24 mouse cellular contexts compared by ENCODE assay signal in the genomic region with DNA sequence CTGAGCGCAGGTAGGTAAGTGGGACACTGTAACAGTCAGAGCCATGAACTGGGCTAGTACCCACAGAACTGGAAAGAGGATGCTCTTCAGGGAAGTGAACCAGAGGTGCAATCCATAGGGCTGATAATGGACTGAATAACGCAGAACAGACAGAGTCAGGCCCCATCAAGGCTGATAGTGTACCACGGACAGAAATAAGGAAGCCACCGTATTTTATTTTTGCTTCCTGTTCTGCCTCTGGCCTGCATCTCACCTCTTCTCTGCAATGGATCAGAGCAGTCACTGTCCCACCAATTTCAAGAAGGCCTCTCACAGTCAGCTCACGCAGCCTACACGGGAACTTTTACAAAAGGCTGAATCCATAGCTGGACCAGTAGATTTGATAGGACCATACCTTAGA.
"Had no signal": no experiment of that assay in that cellular context is flagged by ENCODE, and none has a peak within 500 bp of the region (broad histone marks: within the 10 kb centered on the region; RNA-seq: fewer than 3 reads in every experiment).

No protein-coding gene starts in this region.

- DNase-seq: kidney, adult 11 months; kidney, adult 8-10 months; kidney, postnatal 10 days; kidney, postnatal 36 days; liver; lung, adult 18-20 months; lung, postnatal 10 days; lung, postnatal 36 days; retina, postnatal 1 day; right cerebral cortex, postnatal 25 days; spleen, adult 18-20 months; thymus, adult 18-20 months; thymus, postnatal 4 days had no signal

- H3K27me3 ChIP-seq: kidney, embryonic 15.5 days; limb, embryonic 13.5 days; liver, embryonic 12.5 days; liver, embryonic 15.5 days; lung, embryonic 15.5 days; midbrain, embryonic 12.5 days; midbrain, embryonic 15.5 days; neural tube, embryonic 13.5 days; stomach, embryonic 15.5 days had no signal

- H3K4me1 ChIP-seq: kidney, embryonic 15.5 days; limb, embryonic 10.5 days; limb, embryonic 13.5 days; liver, embryonic 12.5 days; lung, embryonic 15.5 days; midbrain, embryonic 12.5 days; midbrain, embryonic 15.5 days; stomach, embryonic 15.5 days had no signal

- H3K4me2 ChIP-seq: kidney, embryonic 15.5 days; limb, embryonic 13.5 days; liver, embryonic 12.5 days; liver, embryonic 15.5 days; lung, embryonic 15.5 days; midbrain, embryonic 12.5 days; midbrain, embryonic 15.5 days; neural tube, embryonic 13.5 days; stomach, embryonic 15.5 days had no signal

- ATAC-seq: liver, embryonic 12.5 days; midbrain, embryonic 15.5 days had no signal

- H3K9me3 ChIP-seq: kidney, embryonic 15.5 days; limb, embryonic 10.5 days; limb, embryonic 13.5 days; liver, embryonic 12.5 days; liver, embryonic 15.5 days; lung, embryonic 15.5 days; midbrain, embryonic 12.5 days; midbrain, embryonic 15.5 days; neural tube, embryonic 13.5 days; stomach, embryonic 15.5 days had no signal

- H3K4me3 ChIP-seq: kidney, embryonic 15.5 days; limb, embryonic 10.5 days; limb, embryonic 13.5 days; liver, embryonic 12.5 days; liver, embryonic 15.5 days; lung, embryonic 15.5 days; midbrain, embryonic 12.5 days; midbrain, embryonic 15.5 days; myocyte; neural tube, embryonic 13.5 days; stomach, embryonic 15.5 days had no signal

- H3K27ac ChIP-seq: kidney, embryonic 15.5 days; limb, embryonic 10.5 days; limb, embryonic 13.5 days; liver, embryonic 12.5 days; liver, embryonic 15.5 days; lung, embryonic 15.5 days; midbrain, embryonic 12.5 days; midbrain, embryonic 15.5 days; neural tube, embryonic 13.5 days; stomach, embryonic 15.5 days had no signal

- H3K9ac ChIP-seq: kidney, embryonic 15.5 days; limb, embryonic 13.5 days; liver, embryonic 12.5 days; liver, embryonic 15.5 days; lung, embryonic 15.5 days; midbrain, embryonic 12.5 days; midbrain, embryonic 15.5 days; neural tube, embryonic 13.5 days; stomach, embryonic 15.5 days had no signal

- H3K36me3 ChIP-seq: liver, embryonic 12.5 days; liver, embryonic 15.5 days; lung, embryonic 15.5 days; midbrain, embryonic 12.5 days; midbrain, embryonic 15.5 days; neural tube, embryonic 13.5 days; stomach, embryonic 15.5 days had no signal
